Mouse (Mus musculus): ENCODE measurements around the gene Scml2. TPM values are rescaled to one million over a fixed set of nuclear protein-coding genes. Genes with fewer than 3 reads are reported as not detected.

Scml2 gene
- not detected for total RNA-seq (2023)

DNA sequence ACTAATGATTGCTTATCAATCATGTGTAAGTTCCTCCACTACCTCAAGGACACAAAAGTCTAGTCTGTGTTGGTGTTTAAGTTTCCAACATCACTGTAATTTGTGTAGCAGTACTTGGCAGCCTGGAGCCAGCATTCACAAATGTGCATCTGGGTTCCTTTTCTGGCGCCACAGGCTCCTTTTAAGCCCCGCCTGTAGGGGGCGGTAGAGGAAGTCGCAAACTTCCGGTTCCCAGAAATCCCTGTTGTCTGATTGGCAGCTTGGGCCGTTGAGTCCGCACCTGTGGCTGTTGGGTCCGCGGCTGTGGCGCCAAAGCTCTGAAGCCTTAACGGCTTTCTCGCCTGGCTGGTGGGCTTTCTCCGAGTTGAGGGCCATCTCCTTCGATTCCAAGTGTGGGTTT, at the start of gene Scml2:
Gene Scml2 (plus strand): TSS at position 301 of the 400 bp plus-strand sequence.

DNA sequence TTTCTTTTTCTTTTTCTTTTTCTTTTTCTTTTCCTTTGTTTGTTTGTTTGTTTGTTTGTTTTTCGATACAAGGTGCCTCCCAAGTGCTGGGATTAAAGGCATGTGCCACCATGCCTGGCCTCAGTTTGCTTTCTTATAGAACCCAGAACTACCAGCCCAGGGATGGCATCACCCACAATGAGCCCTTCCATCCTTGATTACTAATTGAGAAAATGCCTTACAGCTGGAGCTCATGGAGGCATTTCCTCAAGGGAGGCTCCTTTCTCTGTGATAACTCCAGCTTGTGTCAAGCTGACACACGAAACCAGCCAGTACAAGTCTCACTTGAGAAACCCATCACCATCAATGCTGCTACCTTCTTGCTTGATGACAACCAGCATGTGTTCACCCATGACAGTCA, 170.2 kb downstream of the Scml2 start, which contains the start of gene Gm15262:
Gene Gm15262 (plus strand): TSS at position 301 of the 400 bp plus-strand sequence.

Other genes starting within 250 kb of the Scml2 start
- under 1 TPM; 0.31 to 0.33 TPM for gene Gja6, start 210.1 kb upstream of the Scml2 start, total RNA-seq (2023)
- gene Cdkl5, start 122.5 kb upstream of the Scml2 start, total RNA-seq (2023): 1 to 10 TPM; 1.7 to 2.9 TPM
- gene Gm15262, start 170.3 kb downstream of the Scml2 start, total RNA-seq (2023): not detected